Mouse (Mus musculus): Measurements from ENCODE around the gene Cux2.

GRCm38 (mm10) chr5:121819559-121819958 lies 230.3 kb downstream of the Cux2 start:
- TF ChIP-seq CTCF (IDR thresholded peaks at IDR 0.05; ENCODE audit: borderline replicate concordance, insufficient read depth, low read depth, low read length) (no peak), POLR2A (IDR thresholded peaks at IDR 0.05; ENCODE audit: borderline replicate concordance, insufficient read depth, low read length) (no peak)

Measured in cerebellum, adult 2 months (tissue).